Mouse (Mus musculus): ENCODE results near the gene Pts. TPM values are rescaled to one million over a fixed set of nuclear protein-coding genes. Genes with fewer than 3 reads are reported as not detected.
A peak's percentile ranks its signal among the peaks of the same experiment; 100 is the strongest.

Pts gene
- polyA plus RNA-seq, 1 experiment from 2014 or later: 76.0 TPM

- WGBS: 54% methylated on average over 15 of the region's 15 CpGs
These were observed 28.0 kb downstream of the Pts start for GRCm38 (mm10) chr9:50500467-50500973.

DNA sequence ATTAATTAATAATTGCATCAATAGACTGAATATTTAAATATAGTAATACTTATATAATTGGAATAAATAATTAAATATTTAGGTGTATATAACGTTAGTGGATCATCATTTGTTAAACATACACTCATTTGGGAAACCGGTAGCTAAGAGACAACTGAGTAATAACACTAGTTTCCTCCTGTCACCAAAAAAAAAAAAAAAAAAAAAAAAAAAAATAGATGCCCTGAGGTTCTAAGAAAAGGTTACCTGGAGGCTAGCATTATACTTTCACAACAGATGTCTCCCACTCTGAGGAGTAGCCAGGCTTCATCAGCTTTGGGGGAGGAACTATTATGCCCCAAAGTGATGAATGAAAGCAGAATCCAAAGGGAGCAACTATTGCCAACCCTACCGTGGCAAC is 28.7 kb downstream of the Pts start:
- H3K4me1 ChIP-seq: peaks cover 24% of the 10 kb centered on the region
- H3K27me3 ChIP-seq (replicated peaks): no peaks in the 10 kb centered on the region
- ATAC-seq (ENCODE audit: extremely low read depth, insufficient number of reproducible peaks, low FRiP score, low TSS enrichment): no peak
- no peaks in the 10 kb centered on the region for H3K36me3 ChIP-seq
- no peak overlapping the region for H3K4me2 ChIP-seq
- no peak overlapping the region for H3K9ac ChIP-seq
- no peaks in the 10 kb centered on the region for H3K9me3 ChIP-seq
- H3K4me3 ChIP-seq: no peak overlapping the region
- H3K27ac ChIP-seq (replicated peaks): no peak overlapping the region
- 72% methylated on average over 3 of the region's 3 CpGs for WGBS

More at GRCm38 (mm10) chr9:50500467-50500973, 28.0 kb downstream of the Pts start:
- Histone ChIP-seq H3K27me3 (replicated peaks) (no peaks in the 10 kb centered on the region), H3K27ac (replicated peaks) (no peak overlapping the region), H3K4me3 (peak overlapping the region; percentile 49), H3K9ac (peak overlapping the region; percentile 73), H3K4me1 (peaks cover 24% of the 10 kb centered on the region), H3K9me3 (no peaks in the 10 kb centered on the region), H3K4me2 (peak overlapping the region; percentile 71), H3K36me3 (no peaks in the 10 kb centered on the region)
- ATAC-seq (ENCODE audit: extremely low read depth, insufficient number of reproducible peaks, low FRiP score, low TSS enrichment): no peak

GRCm38 (mm10) chr9:50498815-50499214 is 29.7 kb downstream of the Pts start:
- WGBS: 78% methylated on average over 16 of the region's 16 CpGs
- Histone ChIP-seq H3K36me3 (no peaks in the 10 kb centered on the region), H3K27ac (replicated peaks) (no peak overlapping the region), H3K27me3 (replicated peaks) (no peaks in the 10 kb centered on the region), H3K4me1 (peaks cover 24% of the 10 kb centered on the region), H3K9ac (no peak overlapping the region), H3K4me3 (no peak overlapping the region), H3K9me3 (no peaks in the 10 kb centered on the region), H3K4me2 (no peak overlapping the region)
- no peak for ATAC-seq (ENCODE audit: extremely low read depth, insufficient number of reproducible peaks, low FRiP score, low TSS enrichment)

DNA sequence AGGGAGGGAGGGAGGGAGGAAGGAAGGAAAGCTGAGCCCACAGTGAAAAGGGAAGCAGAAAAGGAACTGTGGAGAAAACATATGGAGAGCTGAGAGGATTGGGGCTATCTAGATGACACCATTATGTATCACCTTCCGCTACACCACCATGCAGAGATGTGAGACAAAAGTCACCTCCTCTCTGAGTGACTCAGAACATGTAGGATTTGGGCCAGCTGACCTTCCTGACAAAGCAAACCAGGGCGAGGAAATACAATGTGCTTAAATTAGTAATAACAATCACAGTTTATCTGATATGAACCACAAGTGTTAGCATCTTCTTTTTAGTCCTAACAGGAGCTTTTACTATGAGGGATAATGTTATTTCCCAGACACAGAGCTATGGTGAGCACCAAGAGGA is 31.0 kb downstream of the Pts start:
- Histone ChIP-seq H3K4me1 (peaks cover 24% of the 10 kb centered on the region), H3K9ac (no peak overlapping the region), H3K27me3 (replicated peaks) (no peaks in the 10 kb centered on the region), H3K27ac (replicated peaks) (no peak overlapping the region), H3K36me3 (no peaks in the 10 kb centered on the region), H3K4me2 (no peak overlapping the region), H3K4me3 (no peak overlapping the region), H3K9me3 (no peaks in the 10 kb centered on the region)
- ATAC-seq (ENCODE audit: extremely low read depth, insufficient number of reproducible peaks, low FRiP score, low TSS enrichment): no peak
- WGBS: 57% methylated on average over 2 of the region's 2 CpGs

DNA sequence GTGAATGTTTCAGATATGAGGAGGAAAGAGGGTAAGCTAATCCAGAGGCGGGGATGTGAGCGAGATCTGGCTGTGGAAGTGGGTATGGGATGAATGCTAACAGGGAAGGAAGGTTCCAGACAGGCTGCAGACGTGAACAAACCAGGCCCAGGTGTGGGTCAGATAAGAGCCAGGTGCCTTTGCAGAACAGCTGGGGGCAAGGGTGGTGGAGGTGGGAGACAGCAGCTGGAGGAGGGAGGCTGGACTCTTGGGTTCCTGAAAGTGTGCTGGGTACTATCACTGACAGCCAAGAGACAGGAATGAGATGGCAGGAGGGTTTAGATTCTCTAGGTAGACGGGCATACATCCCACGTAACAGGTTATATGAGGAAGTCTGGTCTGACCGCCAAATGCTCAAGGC is 31.4 kb downstream of the Pts start:
- Histone ChIP-seq H3K27ac (replicated peaks) (no peak overlapping the region), H3K4me2 (no peak overlapping the region), H3K4me3 (no peak overlapping the region), H3K9me3 (no peaks in the 10 kb centered on the region), H3K36me3 (no peaks in the 10 kb centered on the region), H3K4me1 (peaks cover 24% of the 10 kb centered on the region), H3K9ac (no peak overlapping the region), H3K27me3 (replicated peaks) (no peaks in the 10 kb centered on the region)
- WGBS: 54% methylated on average over 6 of the region's 6 CpGs
- ATAC-seq (ENCODE audit: extremely low read depth, insufficient number of reproducible peaks, low FRiP score, low TSS enrichment): no peak

GRCm38 (mm10) chr9:50496546-50496945 is 32.0 kb downstream of the Pts start:
- ATAC-seq (ENCODE audit: extremely low read depth, insufficient number of reproducible peaks, low FRiP score, low TSS enrichment): no peak
- Histone ChIP-seq H3K4me2 (peak overlapping the region; percentile 42), H3K27ac (replicated peaks) (no peak overlapping the region), H3K9me3 (no peaks in the 10 kb centered on the region), H3K4me3 (no peak overlapping the region), H3K9ac (no peak overlapping the region), H3K27me3 (replicated peaks) (no peaks in the 10 kb centered on the region), H3K36me3 (no peaks in the 10 kb centered on the region), H3K4me1 (peaks cover 24% of the 10 kb centered on the region)
- 17% methylated on average over 6 of the region's 6 CpGs for WGBS

DNA sequence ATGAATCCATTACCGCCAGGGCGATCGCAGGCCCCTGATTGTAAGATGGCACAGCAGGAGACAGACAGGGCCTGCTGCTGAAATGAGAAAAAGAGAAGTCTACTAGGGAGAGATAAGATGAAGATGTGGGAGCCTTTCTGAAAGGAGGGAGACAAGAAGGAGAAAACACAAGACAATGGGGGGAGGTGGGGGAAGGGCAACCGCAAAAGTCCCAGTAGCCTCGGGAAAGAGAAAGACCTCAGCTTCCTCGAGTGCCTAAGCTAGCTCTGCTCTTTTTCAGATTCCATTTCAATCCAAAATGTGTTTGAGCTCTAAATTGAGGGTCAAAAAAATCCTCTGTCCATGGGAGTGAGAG is 32.4 kb downstream of the Pts start:
- Histone ChIP-seq H3K36me3 (no peaks in the 10 kb centered on the region), H3K9ac (peak overlapping the region; percentile 7; the same call in 1 of the 2 replicates), H3K27ac (replicated peaks) (no peak overlapping the region), H3K4me3 (no peak overlapping the region), H3K4me1 (peaks cover 24% of the 10 kb centered on the region), H3K9me3 (no peaks in the 10 kb centered on the region), H3K27me3 (replicated peaks) (no peaks in the 10 kb centered on the region), H3K4me2 (peak overlapping the region; percentile 42)
- 18% methylated on average over 6 of the region's 6 CpGs for WGBS
- no peak for ATAC-seq (ENCODE audit: extremely low read depth, insufficient number of reproducible peaks, low FRiP score, low TSS enrichment)

DNA sequence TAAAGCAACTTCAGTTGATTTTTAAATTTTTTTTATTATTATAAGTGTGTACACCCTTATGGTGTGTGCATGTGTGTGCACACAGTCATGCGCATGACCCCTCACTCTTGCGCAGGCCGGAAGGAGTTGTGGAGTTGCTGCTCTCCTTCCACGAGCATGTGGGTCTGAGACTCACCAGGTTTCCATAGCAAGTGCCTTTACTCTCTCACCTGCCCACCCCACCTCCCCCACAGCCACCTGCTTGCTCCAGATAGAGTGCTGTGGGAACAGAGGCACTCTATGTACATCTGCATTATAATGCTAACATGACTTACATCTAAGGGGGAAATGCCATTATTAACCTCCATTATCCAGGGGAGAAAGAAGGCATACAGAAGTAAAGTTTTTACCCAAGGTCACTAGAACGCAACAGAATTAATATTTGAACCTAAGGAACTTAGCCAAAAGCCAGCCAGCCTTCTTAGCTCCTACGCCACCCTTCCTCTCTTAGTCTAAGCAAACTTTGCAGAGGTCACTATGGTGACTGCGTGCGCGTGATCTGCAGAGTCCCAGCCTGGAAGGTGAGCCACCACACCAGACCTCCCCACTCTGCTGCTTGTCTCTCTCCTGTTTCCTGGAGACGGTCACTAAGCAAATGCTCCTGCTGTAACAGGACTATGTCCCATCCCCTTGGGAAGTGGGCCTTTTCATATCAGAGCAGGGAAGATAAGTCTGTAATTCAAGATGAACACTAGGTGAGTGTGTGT is 32.9 kb downstream of the Pts start:
- H3K27me3 ChIP-seq (replicated peaks): no peaks in the 10 kb centered on the region
- H3K4me1 ChIP-seq: peaks cover 20% of the 10 kb centered on the region
- H3K9ac ChIP-seq: 0 out of 2 replicates have a peak overlapping the region, but pooled peaks have one; percentile 7
- no peaks in the 10 kb centered on the region for H3K9me3 ChIP-seq
- ATAC-seq (ENCODE audit: extremely low read depth, insufficient number of reproducible peaks, low FRiP score, low TSS enrichment): no peak
- H3K36me3 ChIP-seq: no peaks in the 10 kb centered on the region
- no peak overlapping the region for H3K27ac ChIP-seq (replicated peaks)
- WGBS: 58% methylated on average over 10 of the region's 10 CpGs
- H3K4me2 ChIP-seq: peak overlapping the region; percentile 42
- no peak overlapping the region for H3K4me3 ChIP-seq

DNA sequence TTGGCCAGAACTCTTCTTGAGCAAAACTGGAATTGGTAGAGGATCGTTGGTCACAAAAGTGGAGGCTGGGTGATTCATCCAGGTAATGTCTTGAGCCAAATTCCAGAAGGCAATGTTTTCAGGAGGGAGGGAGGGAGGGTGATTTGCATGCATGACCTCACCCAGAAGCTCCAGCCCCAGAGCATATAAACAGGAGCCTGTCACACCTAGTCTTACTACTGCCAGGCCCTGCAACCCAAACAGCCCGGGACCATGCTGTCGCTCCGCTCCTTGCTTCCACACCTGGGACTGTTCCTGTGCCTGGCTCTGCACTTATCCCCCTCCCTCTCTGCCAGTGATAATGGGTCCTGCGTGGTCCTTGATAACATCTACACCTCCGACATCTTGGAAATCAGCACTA is 34.2 kb downstream of the Pts start, which contains the start of gene Plet1:
Gene Plet1, plus strand, starts transcription at position 215 of the 400 bp plus-strand sequence.
- Histone ChIP-seq H3K9ac (no peak within 1 kb of the TSS), H3K4me3 (no peak within 1 kb of the TSS), H3K27ac (replicated peaks) (no peak within 1 kb of the TSS), H3K9me3 (no peaks in the 10 kb centered on the region), H3K4me1 (peaks cover 19% of the 10 kb centered on the region), H3K27me3 (replicated peaks) (no peaks in the 10 kb centered on the region), H3K4me2 (no peak within 1 kb of the TSS), H3K36me3 (no peaks in the 10 kb centered on the region)
- no peak for ATAC-seq (ENCODE audit: extremely low read depth, insufficient number of reproducible peaks, low FRiP score, low TSS enrichment)
- 70% methylated on average over 6 of the region's 6 CpGs for WGBS

DNA sequence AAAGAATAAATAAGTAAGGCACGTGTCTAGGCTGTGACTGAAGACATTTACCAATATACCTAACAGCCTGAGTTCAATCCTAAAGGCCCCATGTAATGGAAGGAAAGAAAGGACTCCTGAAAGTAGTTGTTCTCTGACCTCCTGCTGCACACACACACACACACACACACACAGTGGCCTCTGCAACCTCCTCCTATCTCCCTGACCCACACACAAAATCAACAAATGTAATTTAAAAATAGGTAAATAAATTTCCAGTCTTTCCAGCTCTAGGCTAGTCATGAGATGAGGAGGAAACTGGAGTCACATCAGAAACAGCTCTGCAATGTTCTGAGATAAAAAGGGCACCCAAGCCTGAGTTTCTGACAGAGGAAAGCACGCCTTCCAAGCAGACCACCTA is 34.7 kb downstream of the Pts start:
- Histone ChIP-seq H3K9ac (no peak overlapping the region), H3K9me3 (no peaks in the 10 kb centered on the region), H3K27ac (replicated peaks) (no peak overlapping the region), H3K27me3 (replicated peaks) (no peaks in the 10 kb centered on the region), H3K4me2 (no peak overlapping the region), H3K36me3 (no peaks in the 10 kb centered on the region), H3K4me3 (no peak overlapping the region), H3K4me1 (peaks cover 23% of the 10 kb centered on the region)
- 63% methylated on average over 2 of the region's 2 CpGs for WGBS
- no peak for ATAC-seq (ENCODE audit: extremely low read depth, insufficient number of reproducible peaks, low FRiP score, low TSS enrichment)

DNA sequence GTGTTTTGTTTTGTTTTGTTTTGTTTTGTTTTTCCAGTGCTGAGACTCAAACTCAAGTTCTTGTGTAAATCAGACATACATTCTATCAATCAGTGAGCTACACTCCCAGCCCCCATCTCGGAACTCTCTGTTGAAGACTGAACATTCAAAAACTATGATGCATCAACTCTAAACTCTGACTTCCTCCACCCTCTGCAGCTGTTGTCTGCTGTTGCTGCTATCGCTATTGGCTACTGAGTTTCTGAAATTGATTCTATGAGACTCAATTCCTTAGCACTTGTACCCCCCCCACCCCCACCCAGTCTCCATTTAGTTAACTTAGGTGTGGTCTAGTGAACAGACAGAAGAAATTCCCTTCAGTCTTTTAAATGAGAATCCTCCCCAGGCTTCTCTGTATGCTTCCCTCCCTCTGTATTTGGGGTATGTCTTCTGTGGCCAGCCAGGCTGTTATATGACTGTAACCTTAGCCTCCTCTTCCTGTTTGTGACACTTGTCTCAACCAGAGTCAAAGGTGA is 36.9 kb downstream of the Pts start:
- ATAC-seq (ENCODE audit: extremely low read depth, insufficient number of reproducible peaks, low FRiP score, low TSS enrichment): no peak
- Histone ChIP-seq H3K36me3 (no peaks in the 10 kb centered on the region), H3K27me3 (replicated peaks) (no peaks in the 10 kb centered on the region), H3K4me1 (peaks cover 19% of the 10 kb centered on the region), H3K9me3 (no peaks in the 10 kb centered on the region), H3K4me2 (no peak overlapping the region), H3K4me3 (no peak overlapping the region), H3K9ac (no peak overlapping the region), H3K27ac (replicated peaks) (no peak overlapping the region)
- WGBS: 69% methylated on average over 2 of the region's 2 CpGs

DNA sequence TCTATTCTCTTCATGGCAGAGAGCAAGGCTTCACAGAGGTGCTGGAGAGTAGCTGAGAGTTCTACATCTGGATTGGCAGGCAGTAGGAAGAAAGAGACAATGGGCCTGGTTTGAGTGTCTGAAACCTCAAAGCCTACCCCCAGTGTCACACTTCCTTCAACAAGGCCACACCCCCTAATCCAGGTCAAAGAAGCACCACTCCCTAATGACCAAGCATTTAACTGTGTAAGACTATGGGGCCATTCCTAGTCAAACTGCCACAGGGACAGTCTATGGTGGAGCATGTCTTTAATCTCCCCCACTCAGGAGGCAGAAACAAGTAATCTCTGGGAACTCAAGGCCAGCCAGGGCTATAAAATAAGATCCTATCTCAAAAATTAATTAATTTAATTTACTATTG is 37.7 kb downstream of the Pts start:
- Histone ChIP-seq H3K9ac (no peak overlapping the region), H3K9me3 (no peaks in the 10 kb centered on the region), H3K27ac (replicated peaks) (no peak overlapping the region), H3K4me2 (no peak overlapping the region), H3K4me3 (no peak overlapping the region), H3K4me1 (peaks cover 12% of the 10 kb centered on the region), H3K27me3 (replicated peaks) (no peaks in the 10 kb centered on the region), H3K36me3 (no peaks in the 10 kb centered on the region)
- no peak for ATAC-seq (ENCODE audit: extremely low read depth, insufficient number of reproducible peaks, low FRiP score, low TSS enrichment)

All from heart, embryonic 13.5 days (tissue).